Mouse (Mus musculus) small intestine, adult 2 months (tissue): ENCODE data around the gene Elmo2. TPM values are rescaled to one million over a fixed set of nuclear protein-coding genes. Genes with fewer than 3 reads are reported as not detected.

ENCODE experiments used
- H3K27ac ChIP-seq: fragments of 200-500 bp; 2 replicates; pipeline ENCODE4 v1.5.1; 2012; ENCODE audit warnings: low read depth, low read length, control low read depth, inconsistent platforms; ENCODE audit not compliant: insufficient read depth
- H3K27me3 ChIP-seq: fragments of 200-500 bp; 2 replicates; pipeline ENCODE4 v1.6.1; 2012; ENCODE audit warnings: mild to moderate bottlenecking, moderate library complexity, low read length, inconsistent platforms; ENCODE audit not compliant: control insufficient read depth, insufficient read depth
- H3K36me3 ChIP-seq: fragments of 200-500 bp; 2 replicates; pipeline ENCODE4 v1.6.1; 2012; ENCODE audit warnings: mild to moderate bottlenecking, low read length, control low read depth, inconsistent platforms; ENCODE audit not compliant: control insufficient read depth, insufficient read depth
- H3K4me1 ChIP-seq: fragments of 200-500 bp; 2 replicates; pipeline ENCODE4 v1.6.1; 2012; ENCODE audit warnings: low read length, inconsistent platforms, mixed read lengths; ENCODE audit not compliant: control insufficient read depth, insufficient read depth, insufficient read length
- H3K4me3 ChIP-seq: fragments of 200-500 bp; 2 replicates; pipeline ENCODE4 v1.5.1; 2012; ENCODE audit warnings: low read depth, mild to moderate bottlenecking, control low read depth, inconsistent platforms, low read length, moderate library complexity
- CTCF ChIP-seq: fragments of 200-500 bp; IDR thresholded peaks from 2 replicates; pipeline ENCODE4 v1.5.1; 2012; ENCODE audit warnings: low read depth, mild to moderate bottlenecking, control low read depth, inconsistent platforms, low read length, moderate library complexity, mixed read lengths; ENCODE audit not compliant: insufficient replicate concordance, insufficient read length; ENCODE audit errors: extremely low read depth
- POLR2A ChIP-seq: fragments of 200-500 bp; IDR thresholded peaks from 2 replicates; pipeline ENCODE4 v1.6.1; 2012; ENCODE audit warnings: low read depth, mild to moderate bottlenecking, control low read depth, inconsistent platforms, low read length, moderate library complexity
- WGBS: fragments of 180-500 bp; shearing (Covaris S2); methylation state at CpG from one replicate; pipeline ENCODE4 v1.1.7; 2018; 5-methylcytosine and 5-hydroxymethylcytosine counted together
- polyA plus RNA-seq: library from polyadenylated mRNA; depleted of rRNA; stranded (reverse); fragments of >200 nt; gene quantifications from 2 replicates; pipeline ENCODE4 v1.2.3, GENCODE M21; 2012

Gene Elmo2
- polyA plus RNA-seq, 1 experiment = 66.1 TPM

DNA sequence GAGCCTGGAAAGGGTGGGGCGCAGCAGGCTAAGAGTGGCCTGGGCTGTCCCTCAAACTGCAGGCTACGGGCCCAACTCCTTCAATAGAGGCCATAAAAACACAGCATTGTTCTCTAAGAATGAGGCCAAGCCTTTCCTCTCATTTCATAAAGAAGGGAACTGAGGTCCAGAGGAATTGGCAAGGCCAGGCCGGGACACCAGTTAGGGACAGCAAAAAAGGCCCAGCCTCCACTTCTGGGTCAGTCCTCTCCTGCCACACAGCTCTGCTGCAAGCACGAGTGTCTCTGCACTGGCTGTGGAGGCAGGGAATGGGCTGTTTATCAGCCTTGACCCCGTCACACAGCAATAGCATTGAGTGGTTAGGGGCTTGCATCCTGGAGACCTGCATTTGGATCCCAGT is 2.8 kb downstream of the Elmo2 start:
- Histone ChIP-seq H3K4me1 (peaks cover 33% of the 10 kb centered on the region), H3K27ac (no peak overlapping the region), H3K27me3 (no peaks in the 10 kb centered on the region), H3K36me3 (no peaks in the 10 kb centered on the region), H3K4me3 (no peak overlapping the region)
- TF ChIP-seq CTCF (no peak), POLR2A (no peak)
- 74% methylated on average over 5 of the region's 5 CpGs for WGBS

DNA sequence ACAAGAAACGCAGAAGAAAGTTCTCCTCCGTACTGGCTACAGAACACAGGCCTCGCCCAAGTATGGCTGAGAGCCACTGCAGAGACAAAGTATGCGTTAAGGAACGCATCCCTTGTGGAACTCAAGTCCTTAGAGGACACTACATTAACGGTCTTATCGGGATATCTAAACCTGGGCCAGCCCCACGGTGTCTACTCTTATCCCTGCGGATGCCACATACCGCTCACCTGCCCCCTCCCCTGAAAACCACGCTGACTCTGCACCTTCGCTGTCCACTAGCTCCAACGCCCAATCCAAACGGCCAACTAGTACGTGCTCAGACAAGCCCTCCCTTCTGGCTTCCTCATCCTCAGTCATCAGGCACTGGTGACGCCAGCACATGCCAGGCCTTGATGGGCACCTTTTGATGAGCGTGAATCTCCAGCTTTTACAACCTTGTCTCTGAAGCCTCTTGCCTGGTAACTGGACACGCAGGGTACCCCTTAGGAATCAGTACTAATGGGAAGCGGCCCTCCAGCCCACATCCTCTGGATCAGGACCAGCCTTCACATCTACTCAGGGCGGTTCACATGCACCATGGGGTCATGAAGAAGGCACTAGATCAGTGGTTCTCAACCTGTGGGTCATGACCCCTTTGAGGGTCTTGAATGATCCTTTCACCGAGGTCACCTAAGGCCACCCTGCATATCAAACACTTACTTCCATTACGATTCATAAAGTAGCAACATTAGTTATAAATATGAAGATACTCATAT is 4.1 kb downstream of the Elmo2 start:
- Histone ChIP-seq H3K27ac (0 out of 2 replicates have a peak overlapping the region, but pooled peaks have one; percentile 57), H3K36me3 (no peaks in the 10 kb centered on the region), H3K4me3 (no peak overlapping the region), H3K4me1 (peaks cover 42% of the 10 kb centered on the region), H3K27me3 (no peaks in the 10 kb centered on the region)
- 82% methylated on average over 22 of the region's 22 CpGs for WGBS
- TF ChIP-seq POLR2A (0 out of 2 replicates have a peak, but pooled peaks have one; percentile 7), CTCF (no peak)

DNA sequence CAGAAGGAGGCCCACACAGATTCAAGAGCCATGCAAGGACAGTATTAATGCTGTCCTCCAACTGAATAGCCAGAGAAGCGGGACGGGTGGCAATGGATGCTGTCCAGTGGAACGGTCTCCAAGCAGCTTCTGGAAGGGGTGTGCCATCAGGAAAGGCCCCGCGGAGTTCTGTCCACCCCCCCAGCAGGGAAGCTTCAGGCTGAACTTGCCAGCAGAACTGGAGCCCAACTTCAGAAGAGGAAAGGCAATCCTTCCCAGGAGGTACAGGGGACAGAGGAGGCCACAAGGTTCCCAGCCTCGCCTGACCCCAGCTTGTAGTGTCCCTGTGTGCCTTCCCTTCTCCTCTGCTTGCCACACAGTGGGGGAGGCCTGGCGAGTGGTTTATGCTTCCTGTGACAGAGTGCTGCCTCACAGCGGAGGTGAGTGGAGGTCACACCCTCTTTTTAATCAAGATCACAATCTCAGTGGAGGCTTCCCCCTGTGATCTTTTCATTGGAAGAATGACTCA is 4.8 kb downstream of the Elmo2 start:
- WGBS = 59% methylated on average over 8 of the region's 8 CpGs
- H3K36me3 ChIP-seq = no peaks in the 10 kb centered on the region
- peak overlapping the region; percentile 57; the same call in 1 of the 2 replicates for H3K27ac ChIP-seq
- TF ChIP-seq POLR2A (no peak), CTCF (no peak)
- no peaks in the 10 kb centered on the region for H3K27me3 ChIP-seq
- no peak overlapping the region for H3K4me3 ChIP-seq
- H3K4me1 ChIP-seq = peaks cover 43% of the 10 kb centered on the region

DNA sequence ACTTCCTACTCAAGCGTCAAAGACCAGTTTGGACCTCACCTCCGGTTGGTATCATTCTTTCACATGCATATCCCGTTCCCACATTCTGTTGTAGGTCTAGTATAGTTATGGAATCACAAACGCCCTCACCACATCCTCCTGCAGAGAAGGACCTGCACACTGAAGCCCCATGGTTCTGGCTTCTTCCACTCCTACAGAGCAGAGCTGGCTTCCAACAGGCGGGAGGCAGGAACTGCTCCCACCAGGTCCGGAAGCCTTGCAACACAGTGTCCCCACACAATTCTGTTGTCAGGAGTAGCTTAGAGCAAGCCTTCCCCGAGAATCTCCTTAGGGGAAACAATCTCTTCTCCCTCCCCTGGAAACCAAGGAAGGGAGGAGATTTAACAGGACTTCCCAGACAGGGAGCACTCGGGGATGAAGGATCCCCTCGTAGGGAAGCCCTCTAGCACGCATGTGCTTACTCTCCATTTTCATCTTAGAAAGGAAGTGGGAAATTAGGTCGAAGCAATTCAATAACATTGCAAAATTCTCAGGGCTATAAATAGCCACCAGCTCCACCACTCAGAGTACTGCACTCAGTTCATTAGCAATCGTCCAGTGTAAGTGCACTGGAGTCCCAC is 5.6 kb downstream of the Elmo2 start:
- peaks cover 2% of the 10 kb centered on the region for H3K36me3 ChIP-seq
- no peak for TF ChIP-seq CTCF
- no peak for TF ChIP-seq POLR2A
- 54% methylated on average over 12 of the region's 12 CpGs for WGBS
- peaks cover 43% of the 10 kb centered on the region for H3K4me1 ChIP-seq
- H3K4me3 ChIP-seq = no peak overlapping the region
- peak overlapping the region; percentile 44 for H3K27ac ChIP-seq
- H3K27me3 ChIP-seq = no peaks in the 10 kb centered on the region

DNA sequence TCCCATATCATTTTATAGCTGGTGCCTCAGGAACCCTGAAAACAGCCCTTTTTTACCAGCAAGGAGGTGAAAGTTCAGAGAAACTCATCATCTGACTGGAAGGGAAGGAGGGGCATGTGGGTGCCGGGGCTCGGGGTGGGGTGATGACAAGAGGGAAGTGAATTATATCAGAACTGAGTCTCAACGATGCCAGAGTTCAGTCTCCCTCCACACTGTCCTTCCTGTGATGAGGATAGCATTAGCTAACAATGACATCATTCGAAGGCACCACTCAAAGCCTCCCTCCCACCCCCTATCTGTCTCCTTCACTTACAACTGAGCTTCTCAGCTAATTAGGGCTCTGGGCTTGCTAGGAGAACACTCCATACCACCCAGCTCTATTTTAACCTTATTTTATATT is 6.8 kb downstream of the Elmo2 start:
- Histone ChIP-seq H3K36me3 (peaks cover 13% of the 10 kb centered on the region), H3K27ac (no peak overlapping the region), H3K4me1 (peaks cover 41% of the 10 kb centered on the region), H3K4me3 (no peak overlapping the region), H3K27me3 (no peaks in the 10 kb centered on the region)
- TF ChIP-seq CTCF = no peak
- TF ChIP-seq POLR2A = no peak
- WGBS = 20% methylated on average over 4 of the region's 4 CpGs

DNA sequence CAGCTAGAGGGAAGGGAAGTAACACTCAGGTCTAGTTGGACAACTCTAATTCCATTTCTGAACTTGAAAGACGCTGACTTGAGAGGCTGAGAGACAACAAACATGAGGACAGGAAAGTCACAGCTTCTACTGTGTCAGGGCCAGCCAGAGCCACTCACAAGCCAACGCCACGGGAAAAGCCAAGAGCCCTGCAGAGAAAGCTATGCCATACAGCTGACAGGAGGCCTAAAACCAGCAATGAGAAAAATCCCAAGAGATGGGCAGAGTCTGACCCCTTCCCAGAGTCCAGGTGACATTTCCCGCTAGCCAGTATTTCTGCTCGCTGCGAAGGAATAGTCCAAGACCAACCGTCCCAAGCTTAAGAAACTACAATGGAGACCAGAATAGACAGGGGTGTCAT is 7.3 kb downstream of the Elmo2 start:
- Histone ChIP-seq H3K27me3 (no peaks in the 10 kb centered on the region), H3K27ac (no peak overlapping the region), H3K36me3 (peaks cover 16% of the 10 kb centered on the region), H3K4me3 (no peak overlapping the region), H3K4me1 (peaks cover 40% of the 10 kb centered on the region)
- 81% methylated on average over 7 of the region's 7 CpGs for WGBS
- TF ChIP-seq CTCF (no peak), POLR2A (no peak)

DNA sequence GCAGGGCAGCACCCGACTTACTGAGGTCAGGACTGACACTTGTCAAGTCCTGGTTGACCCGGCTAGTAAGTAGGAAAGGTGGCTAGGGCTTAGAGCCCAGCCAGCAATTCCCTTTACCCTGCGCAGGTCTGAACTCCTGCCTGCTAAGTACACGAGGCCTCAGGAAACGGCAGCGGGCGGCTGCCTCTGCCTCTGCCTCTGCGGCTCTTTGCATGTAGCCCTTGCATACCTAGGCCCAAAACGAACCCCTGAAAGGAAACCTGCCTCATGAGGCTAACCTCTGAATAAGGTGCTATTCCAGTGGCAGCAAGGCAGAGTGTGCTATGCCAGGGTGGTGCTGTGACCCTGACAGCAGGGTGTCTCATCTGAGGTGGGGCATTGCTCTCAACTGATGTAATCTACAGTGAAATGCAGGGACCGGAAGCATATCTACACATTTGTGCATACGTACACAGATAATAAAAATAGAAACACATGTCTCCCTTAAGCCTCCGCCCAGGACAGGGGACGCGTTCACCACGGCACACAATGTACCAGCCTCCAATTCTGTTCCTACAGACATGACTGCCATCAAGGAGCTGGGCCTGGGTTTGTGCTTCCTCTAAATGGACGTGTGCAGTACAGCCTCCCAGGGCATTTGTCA is 8.5 kb downstream of the Elmo2 start:
- TF ChIP-seq CTCF (no peak), POLR2A (no peak)
- Histone ChIP-seq H3K4me3 (no peak overlapping the region), H3K4me1 (peaks cover 32% of the 10 kb centered on the region), H3K27ac (peak overlapping the region; percentile 24; the same call in 1 of the 2 replicates), H3K27me3 (no peaks in the 10 kb centered on the region), H3K36me3 (peaks cover 27% of the 10 kb centered on the region)
- WGBS = 69% methylated on average over 16 of the region's 16 CpGs
